Mouse (Mus musculus) olfactory bulb, adult 2 months (tissue): Measurements from ENCODE around the gene Gdf2.

ENCODE experiments used
- CTCF ChIP-seq: fragments of 200-500 bp; IDR thresholded peaks from 2 replicates; pipeline ENCODE4 v1.5.1; 2012; ENCODE audit warnings: low read depth, mild to moderate bottlenecking, low read length, moderate library complexity; ENCODE audit not compliant: insufficient read depth
- POLR2A ChIP-seq: fragments of 200-500 bp; IDR thresholded peaks from 2 replicates; pipeline ENCODE4 v1.6.1; 2012; ENCODE audit warnings: mild to moderate bottlenecking, low read depth, low read length, moderate library complexity; ENCODE audit not compliant: insufficient read depth

DNA sequence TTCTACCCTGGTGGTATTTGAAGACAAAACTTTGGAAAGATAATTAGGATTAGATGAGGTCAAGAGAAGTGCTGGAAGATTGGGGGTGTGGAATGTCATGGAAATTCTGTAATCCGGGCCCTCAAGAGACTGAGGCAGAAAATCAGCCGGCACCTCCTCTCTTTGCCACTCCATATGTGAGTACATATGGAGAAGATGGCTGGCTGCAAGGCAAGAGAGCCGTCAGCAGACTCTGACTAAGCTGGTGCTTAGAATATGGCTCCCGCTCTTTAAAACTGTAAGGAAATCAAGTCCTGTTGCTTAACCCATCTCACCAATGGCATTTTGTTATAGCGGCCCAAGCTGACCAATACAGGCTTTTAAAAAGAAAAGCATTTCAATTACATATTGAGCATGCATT is 45.1 kb upstream of the Gdf2 start:
- TF ChIP-seq CTCF (no peak), POLR2A (no peak)
